Mouse (Mus musculus) intestine, postnatal 0 days (tissue): ENCODE data around the gene Plpp1. TPM values are rescaled to one million over a fixed set of nuclear protein-coding genes. Genes with fewer than 3 reads are reported as not detected.

Experiments
- ATAC-seq: fragments of 200-750 bp; cut with Nextera tagmentation; 2 replicates; pipeline ENCODE4 v1.8.0; 2017; ENCODE audit warnings: mild to moderate bottlenecking, moderate TSS enrichment, moderate library complexity
- H3K27ac ChIP-seq: fragments of 300-500 bp; sonication (generic); 2 replicates; pipeline ENCODE4 v1.5.1; 2014; ENCODE audit warnings: mild to moderate bottlenecking, low read depth, low read length, moderate library complexity
- H3K27me3 ChIP-seq: fragments of 300-500 bp; sonication (generic); replicated peaks from 2 replicates; pipeline ENCODE4 v1.6.1; 2014; ENCODE audit warnings: low read length, mixed read lengths; ENCODE audit not compliant: control insufficient read depth, insufficient read depth
- H3K36me3 ChIP-seq: fragments of 300-500 bp; sonication (generic); 2 replicates; pipeline ENCODE4 v1.6.1; 2014; ENCODE audit warnings: mild to moderate bottlenecking, moderate library complexity; ENCODE audit not compliant: control insufficient read depth, insufficient read depth
- H3K4me1 ChIP-seq: fragments of 300-500 bp; sonication (generic); replicated peaks from 2 replicates; pipeline ENCODE4 v1.6.1; 2014; ENCODE audit warnings: antibody characterized with exemption, low read length, mixed read lengths; ENCODE audit not compliant: control insufficient read depth, insufficient read depth
- H3K4me2 ChIP-seq: fragments of 300-500 bp; sonication (generic); replicated peaks from 2 replicates; pipeline ENCODE4 v1.6.1; 2014; ENCODE audit warnings: low read depth, mild to moderate bottlenecking, moderate library complexity
- H3K4me3 ChIP-seq: fragments of 300-500 bp; sonication (generic); 2 replicates; pipeline ENCODE4 v1.5.1; 2014; ENCODE audit warnings: low read depth, low read length
- H3K9ac ChIP-seq: fragments of 300-500 bp; sonication (generic); 2 replicates; pipeline ENCODE4 v1.6.1; 2014; ENCODE audit warnings: mild to moderate bottlenecking, low read depth, low read length
- H3K9me3 ChIP-seq: fragments of 300-500 bp; sonication (generic); 2 replicates; pipeline ENCODE4 v1.6.1; 2016; ENCODE audit warnings: mixed run types; ENCODE audit not compliant: control insufficient read depth
- CTCF ChIP-seq: sonication (generic); IDR thresholded peaks from 2 replicates; pipeline ENCODE4 v1.5.1; 2016; ENCODE audit warnings: low read depth, mild to moderate bottlenecking, control low read depth, antibody characterized with exemption, moderate library complexity
- WGBS: fragments of 180-500 bp; shearing (Covaris S2); extraction: QIAGEN DNeasy Blood & Tissue Kit; methylation state at CpG from one replicate; pipeline ENCODE4 v1.1.7; 2014; 5-methylcytosine and 5-hydroxymethylcytosine counted together
- polyA plus RNA-seq: library from polyadenylated mRNA; unstranded; fragments of >200 nt; fragmentation: Nextera tagmentation; extraction: Ambion mirVana; gene quantifications from 2 replicates; pipeline ENCODE4 v1.2.1, GENCODE M21; 2015

Gene Plpp1
- polyA plus RNA-seq, 1 experiment from 2014 or later = 98.5 TPM

DNA sequence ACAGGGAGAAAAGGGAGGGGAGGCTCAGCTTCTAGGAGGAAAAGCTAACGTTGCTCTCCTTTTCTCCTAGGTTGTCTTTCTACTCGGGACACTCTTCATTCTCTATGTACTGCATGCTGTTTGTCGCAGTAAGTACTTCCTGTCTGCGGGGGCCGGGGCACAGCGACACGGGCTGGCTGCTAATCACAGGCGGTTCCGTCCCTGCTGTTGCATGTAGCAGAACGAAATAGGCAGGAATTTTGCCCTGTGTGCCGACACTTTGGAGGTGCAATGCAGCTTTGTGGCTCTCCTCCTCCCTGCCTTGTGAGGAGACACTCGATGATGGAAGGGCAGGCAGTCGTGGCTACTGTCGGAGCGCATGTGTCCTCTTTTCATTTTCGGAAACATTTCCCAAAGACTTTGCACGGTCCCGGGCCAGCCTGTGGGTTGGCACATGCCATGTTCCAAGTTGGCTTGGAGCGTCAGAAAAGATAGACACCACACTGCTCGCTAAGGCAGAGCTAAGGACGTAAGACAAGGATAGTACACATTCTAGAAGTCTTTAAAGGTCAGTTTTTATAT, 59.1 kb downstream of the Plpp1 start:
- H3K9me3 ChIP-seq = no peaks in the 10 kb centered on the region
- no peak for TF ChIP-seq CTCF
- H3K4me2 ChIP-seq = no peak overlapping the region
- H3K27ac ChIP-seq = no peak overlapping the region
- H3K27me3 ChIP-seq = no peaks in the 10 kb centered on the region
- WGBS = 88% methylated on average over 21 of the region's 21 CpGs
- H3K36me3 ChIP-seq = peaks cover 41% of the 10 kb centered on the region
- H3K9ac ChIP-seq = no peak overlapping the region
- H3K4me1 ChIP-seq = no peaks in the 10 kb centered on the region
- ATAC-seq = no peak
- H3K4me3 ChIP-seq = no peak overlapping the region

DNA sequence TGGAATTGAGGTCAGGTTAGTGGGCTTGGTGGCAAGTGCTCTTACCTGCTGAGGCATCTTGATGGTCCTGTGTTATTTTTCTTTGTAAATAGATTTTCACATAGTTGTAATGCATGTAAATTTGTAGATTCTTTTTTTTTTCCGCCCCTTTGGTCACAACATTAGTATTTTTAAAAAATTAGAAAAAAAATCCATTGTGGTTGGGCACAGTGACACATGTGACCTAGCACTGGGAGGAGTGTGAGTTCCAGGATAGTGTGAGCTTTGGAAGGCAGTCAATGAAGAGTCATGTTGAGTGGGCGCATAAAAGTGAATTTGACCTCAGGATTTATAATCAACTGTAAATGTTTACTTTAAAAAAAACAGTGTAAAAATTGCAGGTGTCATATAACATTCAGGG, 59.8 kb downstream of the Plpp1 start:
- Histone ChIP-seq H3K27ac (no peak overlapping the region), H3K4me2 (no peak overlapping the region), H3K9me3 (no peaks in the 10 kb centered on the region), H3K27me3 (no peaks in the 10 kb centered on the region), H3K36me3 (peaks cover 49% of the 10 kb centered on the region), H3K4me1 (no peaks in the 10 kb centered on the region), H3K4me3 (no peak overlapping the region), H3K9ac (no peak overlapping the region)
- no peak for ATAC-seq
- WGBS = 79% methylated on average over 2 of the region's 2 CpGs
- TF ChIP-seq CTCF = no peak

DNA sequence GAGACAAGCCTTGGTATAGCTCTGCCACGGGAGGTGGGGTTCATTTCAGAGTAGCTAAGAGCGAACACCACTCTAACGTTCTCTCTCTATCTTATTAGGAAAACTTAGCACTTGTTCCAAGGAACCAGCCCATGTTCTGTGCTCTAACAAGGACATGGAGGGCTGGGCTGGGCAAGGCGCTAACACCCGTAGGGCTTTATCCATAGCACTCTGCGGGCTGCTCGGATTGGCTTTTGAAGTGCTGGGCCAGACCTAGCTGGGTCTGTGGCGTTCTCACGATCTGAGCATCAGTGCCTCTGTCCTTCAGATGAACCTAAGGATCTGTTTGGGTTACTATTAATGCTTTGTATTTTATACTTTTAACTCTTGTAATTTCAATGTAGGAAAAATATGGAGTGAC, 60.3 kb downstream of the Plpp1 start:
- H3K36me3 ChIP-seq = peaks cover 54% of the 10 kb centered on the region

DNA sequence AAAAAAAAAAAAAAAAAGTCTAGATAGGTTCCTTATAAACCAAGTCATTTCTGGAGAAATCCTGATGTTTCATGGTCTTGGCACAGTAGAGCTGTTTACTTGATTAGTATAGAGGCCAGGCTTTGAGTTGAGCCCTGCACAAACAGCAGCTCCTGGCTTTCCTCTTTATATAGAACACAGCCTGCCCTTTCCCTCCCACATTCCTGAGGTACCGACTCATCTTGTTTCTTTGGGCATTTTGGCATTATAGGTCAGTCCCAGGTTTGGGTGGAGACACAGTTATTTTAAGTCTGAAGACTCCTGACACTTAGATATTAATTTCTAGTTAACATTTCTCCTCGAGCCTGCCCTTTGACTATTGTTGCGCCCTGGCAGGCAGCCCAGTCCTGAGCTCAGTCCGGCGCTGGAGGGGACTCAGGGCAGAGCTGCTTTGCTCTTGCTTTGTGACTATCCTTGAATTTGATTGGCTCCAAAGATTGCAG, 61.3 kb downstream of the Plpp1 start:
- ATAC-seq = no peak; the same call in 1 of the 2 replicates
- Histone ChIP-seq H3K27ac (no peak overlapping the region), H3K4me1 (no peaks in the 10 kb centered on the region), H3K36me3 (peaks cover 61% of the 10 kb centered on the region), H3K9ac (no peak overlapping the region), H3K9me3 (no peaks in the 10 kb centered on the region), H3K4me3 (no peak overlapping the region), H3K4me2 (no peak overlapping the region), H3K27me3 (no peaks in the 10 kb centered on the region)
- 43% methylated on average over 5 of the region's 5 CpGs for WGBS
- TF ChIP-seq CTCF = no peak

More for the DNA sequence above, 60.3 kb downstream of the Plpp1 start:
- no peak for ATAC-seq
- Histone ChIP-seq H3K4me1 (no peaks in the 10 kb centered on the region), H3K4me3 (no peak overlapping the region), H3K27me3 (no peaks in the 10 kb centered on the region), H3K9ac (no peak overlapping the region), H3K9me3 (no peaks in the 10 kb centered on the region), H3K27ac (peak overlapping the region; percentile 15; the same call in 1 of the 2 replicates), H3K4me2 (no peak overlapping the region)
- WGBS = 91% methylated on average over 9 of the region's 9 CpGs
- TF ChIP-seq CTCF = no peak

DNA sequence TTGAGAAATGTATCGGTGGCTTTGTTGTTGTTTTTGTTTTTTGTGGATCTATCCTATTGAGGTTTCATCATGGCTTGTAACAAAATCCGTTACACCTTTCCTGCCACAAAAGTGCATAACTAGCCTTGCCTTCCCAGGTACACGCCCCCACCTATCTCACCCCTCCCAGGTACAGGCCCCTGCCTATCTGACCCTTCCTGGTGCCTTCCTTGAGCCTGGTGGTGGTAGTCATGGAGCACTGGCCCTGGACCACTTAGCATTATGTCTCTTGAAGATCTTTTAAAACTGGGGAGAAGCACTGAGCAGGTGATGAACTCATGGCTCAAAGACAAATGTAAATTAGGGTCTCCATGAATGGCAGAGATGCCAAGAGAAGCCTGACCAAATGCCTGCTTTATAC, 61.8 kb downstream of the Plpp1 start:
- ATAC-seq = no peak
- no peak overlapping the region for H3K4me3 ChIP-seq
- no peak overlapping the region for H3K4me2 ChIP-seq
- H3K9me3 ChIP-seq = no peaks in the 10 kb centered on the region
- H3K27ac ChIP-seq = no peak overlapping the region
- TF ChIP-seq CTCF = no peak
- no peaks in the 10 kb centered on the region for H3K27me3 ChIP-seq
- H3K4me1 ChIP-seq = no peaks in the 10 kb centered on the region
- peaks cover 59% of the 10 kb centered on the region for H3K36me3 ChIP-seq
- WGBS = 83% methylated on average over 3 of the region's 3 CpGs
- H3K9ac ChIP-seq = no peak overlapping the region

DNA sequence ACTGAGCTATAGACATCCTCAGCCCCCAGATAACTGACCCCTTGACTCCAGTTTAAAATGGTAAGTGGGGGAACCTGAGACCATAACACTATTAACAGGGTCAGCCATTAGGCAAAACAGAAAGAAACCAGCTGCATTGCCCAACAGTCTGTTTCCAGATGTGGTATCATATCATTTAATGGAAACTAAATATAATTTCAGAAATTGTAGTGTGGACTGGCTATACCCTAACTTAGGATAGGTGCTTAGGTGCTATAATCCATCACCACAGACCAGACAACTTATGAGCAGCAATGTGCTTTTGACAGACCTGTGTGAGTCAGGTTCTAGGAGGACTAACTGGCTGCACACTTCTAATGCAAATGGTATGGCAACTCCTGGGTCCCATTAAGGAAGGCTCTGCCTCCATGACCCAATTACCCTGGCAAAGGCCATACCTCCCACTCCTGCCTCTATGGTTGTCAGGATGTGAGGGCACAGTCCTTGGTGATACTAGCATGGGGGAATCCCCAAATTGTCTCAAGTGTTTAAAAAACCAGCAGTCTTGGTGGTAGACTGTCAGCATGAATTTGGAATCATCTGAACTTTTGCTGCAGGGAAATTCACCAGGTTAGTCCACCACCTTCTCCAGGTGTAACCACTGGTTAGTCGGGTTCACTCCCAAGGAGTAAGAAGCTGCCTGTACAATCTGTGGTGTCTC, 62.5 kb downstream of the Plpp1 start:
- H3K9ac ChIP-seq = no peak overlapping the region
- no peaks in the 10 kb centered on the region for H3K9me3 ChIP-seq
- no peak for TF ChIP-seq CTCF
- H3K27ac ChIP-seq = no peak overlapping the region
- H3K36me3 ChIP-seq = peaks cover 60% of the 10 kb centered on the region
- H3K4me1 ChIP-seq = no peaks in the 10 kb centered on the region
- WGBS = 89% methylated on average over 1 of the region's 1 CpGs
- no peaks in the 10 kb centered on the region for H3K27me3 ChIP-seq
- no peak for ATAC-seq
- no peak overlapping the region for H3K4me3 ChIP-seq
- H3K4me2 ChIP-seq = no peak overlapping the region
